Mouse (Mus musculus): ENCODE data around the gene Plxnb2. TPM values are rescaled to one million over a fixed set of nuclear protein-coding genes. Genes with fewer than 3 reads are reported as not detected.

Plxnb2 gene
- polyA plus RNA-seq (2012; ENCODE audit: low replicate concordance): 57.1 and 82.4 TPM in 2 replicates

GRCm38 (mm10) chr15:89180571-89181229 lies at the start of gene Plxnb2:
Gene Plxnb2 (minus strand): TSS chr15:89180788.

GRCm38 (mm10) chr15:89210915-89211715 lies 30.5 kb upstream of the Plxnb2 start, which contains the start of gene Ppp6r2:
Gene Ppp6r2 (plus strand): TSS chr15:89211553.

GRCm38 (mm10) chr15:89196313-89196706 lies 15.7 kb upstream of the Plxnb2 start, which contains the start of gene Dennd6b:
Gene Dennd6b (minus strand): TSS chr15:89196496.

GRCm38 (mm10) chr15:89149271-89150040 lies 31.1 kb downstream of the Plxnb2 start, which contains the start of gene Mapk11:
Gene Mapk11 (minus strand): TSS chr15:89149628.

GRCm38 (mm10) chr15:89140659-89141252 lies 39.8 kb downstream of the Plxnb2 start, which contains the start of gene Mapk12:
Gene Mapk12 (minus strand): TSS chr15:89140703.

GRCm38 (mm10) chr15:89128382-89129350 lies 51.9 kb downstream of the Plxnb2 start, which contains the start of gene Hdac10:
Gene Hdac10 (minus strand): TSS chr15:89128700.

GRCm38 (mm10) chr15:89122649-89123366 lies 57.8 kb downstream of the Plxnb2 start, which contains the start of gene Tubgcp6:
Gene Tubgcp6 (minus strand): TSS chr15:89123112.

Other genes starting within 250 kb of the Plxnb2 start
- not detected in 2 replicates for gene Ttll8, start 226.4 kb downstream of the Plxnb2 start, polyA plus RNA-seq (2012; ENCODE audit: low replicate concordance)
- not detected in 2 replicates for gene Mlc1, start 201.8 kb downstream of the Plxnb2 start, polyA plus RNA-seq (2012; ENCODE audit: low replicate concordance)
- gene Mov10l1, start 197.9 kb downstream of the Plxnb2 start, polyA plus RNA-seq (2012; ENCODE audit: low replicate concordance): not detected in 2 replicates
- not detected in 2 replicates for gene Panx2, start 121.1 kb downstream of the Plxnb2 start, polyA plus RNA-seq (2012; ENCODE audit: low replicate concordance)
- 62.8 and 117 TPM in 2 replicates for gene Trabd, start 105.7 kb downstream of the Plxnb2 start, polyA plus RNA-seq (2012; ENCODE audit: low replicate concordance)
- 7.3 and 9.5 TPM in 2 replicates for gene Selenoo, start 91.7 kb downstream of the Plxnb2 start, polyA plus RNA-seq (2012; ENCODE audit: low replicate concordance)
- gene Tubgcp6, start 57.7 kb downstream of the Plxnb2 start, polyA plus RNA-seq (2012; ENCODE audit: low replicate concordance): 82.7 and 89.7 TPM in 2 replicates
- gene Hdac10, start 52.1 kb downstream of the Plxnb2 start, polyA plus RNA-seq (2012; ENCODE audit: low replicate concordance): 2.0 and 15.1 TPM in 2 replicates
- 0.58 and 3.5 TPM in 2 replicates for gene Mapk12, start 40.1 kb downstream of the Plxnb2 start, polyA plus RNA-seq (2012; ENCODE audit: low replicate concordance)
- gene Mapk11, start 31.2 kb downstream of the Plxnb2 start, polyA plus RNA-seq (2012; ENCODE audit: low replicate concordance): 0.88 and 3.9 TPM in 2 replicates
- 18.1 and 27.5 TPM in 2 replicates for gene Dennd6b, start 15.7 kb upstream of the Plxnb2 start, polyA plus RNA-seq (2012; ENCODE audit: low replicate concordance)
- gene Ppp6r2, start 30.8 kb upstream of the Plxnb2 start, polyA plus RNA-seq (2012; ENCODE audit: low replicate concordance): 171 and 186 TPM in 2 replicates
- gene Sbf1, start 134.5 kb upstream of the Plxnb2 start, polyA plus RNA-seq (2012; ENCODE audit: low replicate concordance): 168 and 221 TPM in 2 replicates
- gene Adm2, start 141.9 kb upstream of the Plxnb2 start, polyA plus RNA-seq (2012; ENCODE audit: low replicate concordance): 1.4 and 3.0 TPM in 2 replicates
- not detected in 2 replicates for gene Miox, start 153.6 kb upstream of the Plxnb2 start, polyA plus RNA-seq (2012; ENCODE audit: low replicate concordance)
- gene Lmf2, start 174.9 kb upstream of the Plxnb2 start, polyA plus RNA-seq (2012; ENCODE audit: low replicate concordance): 132 and 236 TPM in 2 replicates
- 68.2 and 73.5 TPM in 2 replicates for gene Ncaph2, start 174.9 kb upstream of the Plxnb2 start, polyA plus RNA-seq (2012; ENCODE audit: low replicate concordance)
- gene Sco2, start 193.1 kb upstream of the Plxnb2 start, polyA plus RNA-seq (2012; ENCODE audit: low replicate concordance): 58.1 and 67.7 TPM in 2 replicates
- 0.77 and 1.5 TPM in 2 replicates for gene Tymp, start 196.3 kb upstream of the Plxnb2 start, polyA plus RNA-seq (2012; ENCODE audit: low replicate concordance)
- gene Odf3b, start 198.5 kb upstream of the Plxnb2 start, polyA plus RNA-seq (2012; ENCODE audit: low replicate concordance): 7.8 and 10.0 TPM in 2 replicates
- not detected in 2 replicates for gene Klhdc7b, start 204.1 kb upstream of the Plxnb2 start, polyA plus RNA-seq (2012; ENCODE audit: low replicate concordance)
- not detected in 2 replicates for gene Syce3, start 229.7 kb upstream of the Plxnb2 start, polyA plus RNA-seq (2012; ENCODE audit: low replicate concordance)
- 1.4 and 4.2 TPM in 2 replicates for gene Cpt1b, start 245.1 kb upstream of the Plxnb2 start, polyA plus RNA-seq (2012; ENCODE audit: low replicate concordance)
- 0.18 TPM in 1 of 2 replicates, not detected in the other for gene C730034F03Rik, start 248.8 kb upstream of the Plxnb2 start, polyA plus RNA-seq (2012; ENCODE audit: low replicate concordance)
- gene Gm44502, start 248.9 kb upstream of the Plxnb2 start, polyA plus RNA-seq (2012; ENCODE audit: low replicate concordance): 0.88 and 3.0 TPM in 2 replicates
- 40.6 and 121 TPM in 2 replicates for gene Chkb, start 249.1 kb upstream of the Plxnb2 start, polyA plus RNA-seq (2012; ENCODE audit: low replicate concordance)